Mouse (Mus musculus): Measurements from ENCODE around the gene Podxl2. TPM values are rescaled to one million over a fixed set of nuclear protein-coding genes. Genes with fewer than 3 reads are reported as not detected.

Gene Podxl2
- polyA plus RNA-seq, 1 experiment = 3.4 TPM

DNA sequence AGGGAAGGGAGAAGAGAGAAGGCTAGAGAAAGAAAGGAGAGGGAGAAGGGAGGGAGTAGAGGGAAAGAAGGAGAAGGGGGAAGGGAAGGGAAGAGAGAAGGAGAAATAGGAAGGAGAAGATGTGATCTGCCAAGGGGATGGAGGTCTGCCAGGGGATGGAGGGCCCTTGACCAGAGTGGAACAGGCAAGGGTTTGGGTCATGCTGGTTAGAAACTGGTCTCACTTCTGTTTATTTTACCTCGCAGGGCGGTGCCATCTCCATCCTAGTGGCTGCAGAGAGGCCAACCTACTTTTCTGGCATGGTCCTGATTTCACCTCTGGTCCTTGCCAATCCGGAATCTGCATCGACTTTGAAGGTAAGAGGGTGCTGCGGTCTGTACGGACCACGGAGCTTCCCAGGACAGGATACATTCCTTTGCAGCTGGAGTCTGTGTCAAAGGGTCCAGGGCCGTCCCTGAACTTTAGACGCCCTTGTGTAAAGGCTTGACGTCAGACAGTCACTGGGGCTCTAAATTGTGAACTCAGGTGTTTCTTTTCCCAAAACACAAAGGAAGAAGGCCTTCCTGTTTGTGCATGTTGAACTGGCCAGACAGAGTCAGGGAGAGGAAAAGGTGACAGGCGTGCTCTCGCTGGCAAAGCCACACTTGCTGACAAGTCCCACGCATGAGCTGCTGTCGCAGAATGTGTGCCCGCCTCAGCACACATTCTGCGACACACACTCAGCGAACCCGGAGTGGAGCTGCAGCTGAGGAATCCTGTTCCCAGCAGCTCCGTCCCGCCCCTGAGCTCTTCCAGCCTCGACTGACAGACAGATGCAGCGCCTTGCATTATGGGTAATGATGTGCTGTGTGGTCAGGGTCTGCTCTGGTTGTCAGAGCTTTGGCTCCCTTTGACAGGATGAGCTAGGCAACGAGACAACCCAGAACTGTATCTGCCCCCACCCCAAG is 65.5 kb downstream of the Podxl2 start:
- Histone ChIP-seq H3K4me3 (no peak overlapping the region), H3K79me2 (ENCODE audit: control insufficient read depth, insufficient read depth) (no peaks in the 10 kb centered on the region), H3K36me3 (ENCODE audit: control insufficient read depth, insufficient read depth) (no peaks in the 10 kb centered on the region), H3K27me3 (ENCODE audit: control insufficient read depth, insufficient read depth, insufficient read length) (no peaks in the 10 kb centered on the region), H3ac (ENCODE audit: control insufficient read depth, insufficient read length) (no peak overlapping the region), H3K4me2 (ENCODE audit: low read depth) (no peak overlapping the region)
- TF ChIP-seq POLR2AphosphoS2 (IDR thresholded peaks at IDR 0.05; ENCODE audit: insufficient read length, low read depth) (no peak), REST (IDR thresholded peaks at IDR 0.05; ENCODE audit: insufficient read depth, insufficient read length) (no peak), POLR2A (IDR thresholded peaks at IDR 0.05; ENCODE audit: insufficient read length, low read depth) (no peak), TCF3 (IDR thresholded peaks at IDR 0.05; ENCODE audit: insufficient read length, low read depth) (no peak), CEBPB (IDR thresholded peaks at IDR 0.05; ENCODE audit: insufficient read depth, poor library complexity, severe bottlenecking) (no peak), TCF12 (IDR thresholded peaks at IDR 0.05; ENCODE audit: insufficient read depth, poor library complexity, severe bottlenecking) (no peak), USF1 (IDR thresholded peaks at IDR 0.05; ENCODE audit: low read depth) (no peak), SRF (IDR thresholded peaks at IDR 0.05; ENCODE audit: control insufficient read depth, insufficient read length, low read depth) (no peak), E2F4 (IDR thresholded peaks at IDR 0.05; ENCODE audit: insufficient read depth) (no peak), MYOG (IDR thresholded peaks at IDR 0.05; ENCODE audit: control insufficient read depth in 1 of 3, insufficient read depth in 1 of 3, insufficient read length in 2 of 3, low read depth in 2 of 3) (no peak)

- no peak overlapping the region for H3K4me3 ChIP-seq
- H3K36me3 ChIP-seq (ENCODE audit: control insufficient read depth, insufficient read depth) = no peaks in the 10 kb centered on the region
- H3K79me2 ChIP-seq (ENCODE audit: control insufficient read depth, insufficient read depth) = no peaks in the 10 kb centered on the region
- TF ChIP-seq POLR2AphosphoS2 (IDR thresholded peaks at IDR 0.05; ENCODE audit: insufficient read length, low read depth) (no peak), REST (IDR thresholded peaks at IDR 0.05; ENCODE audit: insufficient read depth, insufficient read length) (no peak), MYOG (IDR thresholded peaks at IDR 0.05; ENCODE audit: control insufficient read depth in 1 of 3, insufficient read depth in 1 of 3, insufficient read length in 2 of 3, low read depth in 2 of 3) (no peak), SRF (IDR thresholded peaks at IDR 0.05; ENCODE audit: control insufficient read depth, insufficient read length, low read depth) (no peak), MYOD1 (IDR thresholded peaks at IDR 0.05; ENCODE audit: control insufficient read depth in 1 of 3, insufficient read length in 2 of 3, low read depth in 2 of 3) (no peak), CEBPB (IDR thresholded peaks at IDR 0.05; ENCODE audit: insufficient read depth, poor library complexity, severe bottlenecking) (no peak), MAX (IDR thresholded peaks at IDR 0.05; ENCODE audit: low read depth) (no peak), POLR2A (IDR thresholded peaks at IDR 0.05; ENCODE audit: insufficient read length, low read depth) (no peak), E2F4 (IDR thresholded peaks at IDR 0.05; ENCODE audit: insufficient read depth) (no peak), USF1 (IDR thresholded peaks at IDR 0.05; ENCODE audit: low read depth) (no peak), TCF12 (IDR thresholded peaks at IDR 0.05; ENCODE audit: insufficient read depth, poor library complexity, severe bottlenecking) (no peak), TCF3 (IDR thresholded peaks at IDR 0.05; ENCODE audit: insufficient read length, low read depth) (no peak)
- H3K4me2 ChIP-seq (ENCODE audit: low read depth) = no peak overlapping the region
- no peaks in the 10 kb centered on the region for H3K27me3 ChIP-seq (ENCODE audit: control insufficient read depth, insufficient read depth, insufficient read length)
- no peak overlapping the region for H3ac ChIP-seq (ENCODE audit: control insufficient read depth, insufficient read length)
These were observed 69.8 kb downstream of the Podxl2 start for GRCm38 (mm10) chr6:88804966-88805577.

GRCm38 (mm10) chr6:88803957-88804695 is 70.7 kb downstream of the Podxl2 start:
- no peak overlapping the region for H3ac ChIP-seq (ENCODE audit: control insufficient read depth, insufficient read length)
- no peak overlapping the region for H3K4me3 ChIP-seq
- no peaks in the 10 kb centered on the region for H3K36me3 ChIP-seq (ENCODE audit: control insufficient read depth, insufficient read depth)
- no peaks in the 10 kb centered on the region for H3K79me2 ChIP-seq (ENCODE audit: control insufficient read depth, insufficient read depth)
- TF ChIP-seq TCF3 (IDR thresholded peaks at IDR 0.05; ENCODE audit: insufficient read length, low read depth) = no peak
- no peak for TF ChIP-seq MYOD1 (IDR thresholded peaks at IDR 0.05; ENCODE audit: control insufficient read depth in 1 of 3, insufficient read length in 2 of 3, low read depth in 2 of 3)
- TF ChIP-seq E2F4 (IDR thresholded peaks at IDR 0.05; ENCODE audit: insufficient read depth) = no peak
- TF ChIP-seq TCF12 (IDR thresholded peaks at IDR 0.05; ENCODE audit: insufficient read depth, poor library complexity, severe bottlenecking) = no peak
- no peak for TF ChIP-seq SRF (IDR thresholded peaks at IDR 0.05; ENCODE audit: control insufficient read depth, insufficient read length, low read depth)
- no peak for TF ChIP-seq POLR2AphosphoS2 (IDR thresholded peaks at IDR 0.05; ENCODE audit: insufficient read length, low read depth)
- no peak for TF ChIP-seq POLR2A (IDR thresholded peaks at IDR 0.05; ENCODE audit: insufficient read length, low read depth)
- TF ChIP-seq MYOG (IDR thresholded peaks at IDR 0.05; ENCODE audit: control insufficient read depth in 1 of 3, insufficient read depth in 1 of 3, insufficient read length in 2 of 3, low read depth in 2 of 3) = no peak
- TF ChIP-seq CEBPB (IDR thresholded peaks at IDR 0.05; ENCODE audit: insufficient read depth, poor library complexity, severe bottlenecking) = no peak
- TF ChIP-seq USF1 (IDR thresholded peaks at IDR 0.05; ENCODE audit: low read depth) = no peak
- no peak for TF ChIP-seq REST (IDR thresholded peaks at IDR 0.05; ENCODE audit: insufficient read depth, insufficient read length)
- no peak for TF ChIP-seq MAX (IDR thresholded peaks at IDR 0.05; ENCODE audit: low read depth)
- no peak overlapping the region for H3K4me2 ChIP-seq (ENCODE audit: low read depth)
- H3K27me3 ChIP-seq (ENCODE audit: control insufficient read depth, insufficient read depth, insufficient read length) = no peaks in the 10 kb centered on the region

DNA sequence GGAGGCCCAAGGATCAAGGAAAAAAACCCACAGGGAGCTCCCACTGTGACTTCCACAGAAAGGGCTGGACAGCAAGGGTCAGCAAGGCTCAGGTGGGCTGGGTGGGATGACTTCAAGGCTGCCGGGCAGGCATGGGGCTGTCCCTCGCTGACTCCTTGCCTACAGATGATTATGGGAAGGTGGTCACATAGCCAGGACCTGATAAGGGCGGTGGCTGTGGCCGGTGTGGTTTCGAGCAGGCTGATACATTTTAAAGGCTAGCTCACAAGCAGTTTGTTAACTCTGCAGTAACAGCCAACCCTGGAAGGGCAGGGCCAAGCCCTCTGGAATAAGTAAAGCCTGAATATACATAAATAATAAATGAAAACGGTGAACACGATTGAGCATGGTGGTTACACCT is 71.8 kb downstream of the Podxl2 start:
- Histone ChIP-seq H3ac (ENCODE audit: control insufficient read depth, insufficient read length) (no peak overlapping the region), H3K4me3 (no peak overlapping the region), H3K79me2 (ENCODE audit: control insufficient read depth, insufficient read depth) (no peaks in the 10 kb centered on the region), H3K27me3 (ENCODE audit: control insufficient read depth, insufficient read depth, insufficient read length) (no peaks in the 10 kb centered on the region), H3K4me2 (ENCODE audit: low read depth) (no peak overlapping the region), H3K36me3 (ENCODE audit: control insufficient read depth, insufficient read depth) (no peaks in the 10 kb centered on the region)
- TF ChIP-seq CEBPB (IDR thresholded peaks at IDR 0.05; ENCODE audit: insufficient read depth, poor library complexity, severe bottlenecking) = no peak
- TF ChIP-seq MYOG (IDR thresholded peaks at IDR 0.05; ENCODE audit: control insufficient read depth in 1 of 3, insufficient read depth in 1 of 3, insufficient read length in 2 of 3, low read depth in 2 of 3) = no peak
- TF ChIP-seq MYOD1 (IDR thresholded peaks at IDR 0.05; ENCODE audit: control insufficient read depth in 1 of 3, insufficient read length in 2 of 3, low read depth in 2 of 3) = no peak
- TF ChIP-seq REST (IDR thresholded peaks at IDR 0.05; ENCODE audit: insufficient read depth, insufficient read length) = no peak
- no peak for TF ChIP-seq TCF12 (IDR thresholded peaks at IDR 0.05; ENCODE audit: insufficient read depth, poor library complexity, severe bottlenecking)
- no peak for TF ChIP-seq E2F4 (IDR thresholded peaks at IDR 0.05; ENCODE audit: insufficient read depth)
- no peak for TF ChIP-seq SRF (IDR thresholded peaks at IDR 0.05; ENCODE audit: control insufficient read depth, insufficient read length, low read depth)
- no peak for TF ChIP-seq TCF3 (IDR thresholded peaks at IDR 0.05; ENCODE audit: insufficient read length, low read depth)
- no peak for TF ChIP-seq MAX (IDR thresholded peaks at IDR 0.05; ENCODE audit: low read depth)
- TF ChIP-seq USF1 (IDR thresholded peaks at IDR 0.05; ENCODE audit: low read depth) = no peak
- no peak for TF ChIP-seq POLR2A (IDR thresholded peaks at IDR 0.05; ENCODE audit: insufficient read length, low read depth)
- no peak for TF ChIP-seq POLR2AphosphoS2 (IDR thresholded peaks at IDR 0.05; ENCODE audit: insufficient read length, low read depth)
